Mouse (Mus musculus): Measurements from ENCODE around the gene Aloxe3.

- TF ChIP-seq CTCF (conservative IDR thresholded peaks at IDR 0.05; ENCODE audit: low read length) (no peak), POU5F1 (IDR thresholded peaks at IDR 0.05; ENCODE audit: borderline replicate concordance, low read length) (no peak)
Measured at GRCm38 (mm10) chr11:69114018-69114417, 11.7 kb upstream of the Aloxe3 start.
